Mouse (Mus musculus) kidney, postnatal 25 days (tissue): ENCODE measurements at regions not wholly inside any gene's neighbourhood (a gene's known extent, or its start where the extent isn't known, plus 50 kb on each side); places are given as distances from the start of the nearest gene placed in this dataset.
"Not testable (repeated sequence)": the region's sequence is repeated elsewhere in the genome, so short reads cannot be mapped to it uniquely, and the experiment has no call there.

Experiments
- DNase-seq, 2 experiments: peaks; one replicate each; pipeline ENCODE4 v3.0.0; 2021; ENCODE audit warnings: mixed read lengths in 2 of 2

GRCm38 (mm10) chrY:20671243-20671642 lies 322.2 kb downstream of the Gm29866 start:
- DNase-seq, result peak in 1 of 2 experiments; percentile 30

DNA sequence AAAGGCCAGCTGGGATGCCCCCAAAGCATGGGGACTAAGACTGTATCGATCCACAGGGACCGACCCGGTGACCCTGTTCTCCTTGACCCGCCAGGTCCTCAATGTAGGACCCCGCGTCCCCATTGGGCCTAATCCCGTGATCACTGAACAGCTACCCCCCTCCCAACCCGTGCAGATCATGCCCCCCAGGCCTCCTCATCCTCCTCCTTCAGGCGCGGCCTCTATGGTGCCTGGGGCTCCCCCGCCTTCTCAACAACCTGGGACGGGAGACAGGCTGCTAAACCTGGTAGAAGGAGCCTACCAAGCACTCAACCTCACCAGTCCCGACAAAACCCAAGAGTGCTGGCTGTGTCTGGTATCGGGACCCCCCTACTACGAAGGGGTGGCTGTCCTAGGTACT lies 323.1 kb downstream of the Gm29866 start:
- not testable (repeated sequence) for DNase-seq

DNA sequence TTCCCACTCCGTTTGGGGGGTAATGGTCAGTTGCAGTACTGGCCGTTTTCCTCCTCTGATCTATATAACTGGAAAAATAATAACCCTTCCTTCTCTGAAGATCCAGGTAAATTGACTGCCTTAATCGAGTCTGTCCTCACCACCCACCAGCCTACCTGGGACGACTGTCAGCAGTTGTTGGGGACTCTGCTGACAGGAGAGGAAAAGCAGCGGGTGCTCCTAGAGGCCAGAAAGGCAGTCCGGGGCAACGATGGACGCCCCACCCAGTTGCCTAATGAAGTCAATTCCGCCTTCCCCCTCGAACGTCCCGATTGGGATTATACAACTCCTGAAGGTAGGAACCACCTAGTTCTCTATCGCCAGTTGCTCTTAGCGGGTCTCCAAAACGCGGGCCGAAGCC lies 328.2 kb downstream of the Gm29866 start:
- peak in 1 of 2 experiments; percentile 25 for DNase-seq
